Mouse (Mus musculus): ENCODE results near the gene Pole3.
"Not testable (repeated sequence)": the region's sequence is repeated elsewhere in the genome, so short reads cannot be mapped to it uniquely, and the experiment has no call there.

Gene Pole3

DNA sequence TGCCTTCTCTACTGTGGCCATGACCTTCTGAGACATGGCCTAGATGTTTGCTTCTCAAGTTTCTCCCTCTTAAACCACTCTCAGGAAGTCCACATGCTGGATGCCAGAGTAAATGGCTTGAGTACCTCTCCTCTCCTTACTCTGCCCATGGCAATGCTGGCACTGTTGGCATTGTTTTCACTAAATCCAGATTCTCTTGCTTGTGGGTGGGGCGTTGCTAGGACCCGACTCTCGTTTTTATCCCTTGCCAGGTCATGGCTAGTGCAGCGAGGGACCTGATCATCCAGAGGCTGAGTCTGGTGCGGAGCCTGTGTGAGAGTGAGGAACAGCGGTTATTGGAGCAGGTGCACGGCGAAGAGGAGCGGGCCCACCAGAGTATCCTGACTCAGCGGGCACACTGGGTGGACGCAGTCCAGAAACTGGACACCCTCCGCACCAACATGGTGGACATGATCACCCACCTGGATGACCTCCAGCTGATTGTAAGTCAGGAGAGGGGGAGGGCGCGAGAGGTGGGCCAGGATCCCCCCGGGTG is 38.6 kb downstream of the Pole3 start:
- DNase-seq: no peak

DNA sequence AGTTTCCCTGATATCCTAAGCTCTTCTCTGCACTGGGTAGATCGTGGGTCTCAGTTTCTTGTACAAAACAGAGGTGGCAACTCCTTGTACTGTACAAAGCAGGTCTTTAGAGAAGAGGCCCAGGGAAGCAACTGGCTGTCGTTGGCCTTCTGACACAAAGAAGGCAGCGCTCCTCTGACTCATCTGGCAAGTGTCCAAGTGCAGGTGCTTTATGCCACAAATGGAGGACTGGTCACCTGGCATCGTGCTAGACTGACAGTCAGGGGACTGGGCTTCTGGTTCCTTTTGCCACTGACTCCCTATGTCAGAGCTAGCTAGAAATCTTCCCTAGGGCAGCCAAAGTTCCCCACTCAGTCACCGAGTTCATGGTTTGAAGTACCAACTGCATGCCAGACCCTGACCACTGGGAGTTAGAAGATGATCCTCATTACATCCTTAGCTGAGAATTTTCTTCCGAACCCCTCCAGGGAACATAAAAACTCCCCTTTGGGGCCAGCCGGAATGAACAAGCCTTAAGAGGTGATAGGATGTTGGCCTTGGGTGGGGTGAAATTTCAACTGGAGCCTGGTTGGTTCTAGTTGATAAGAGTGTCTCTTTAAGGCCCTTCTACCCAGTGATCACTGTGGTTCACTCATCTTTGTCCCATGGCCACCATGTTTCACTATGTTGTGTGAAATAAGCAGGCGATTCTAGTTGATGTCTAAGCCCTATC is 39.3 kb downstream of the Pole3 start:
- no peak for DNase-seq

DNA sequence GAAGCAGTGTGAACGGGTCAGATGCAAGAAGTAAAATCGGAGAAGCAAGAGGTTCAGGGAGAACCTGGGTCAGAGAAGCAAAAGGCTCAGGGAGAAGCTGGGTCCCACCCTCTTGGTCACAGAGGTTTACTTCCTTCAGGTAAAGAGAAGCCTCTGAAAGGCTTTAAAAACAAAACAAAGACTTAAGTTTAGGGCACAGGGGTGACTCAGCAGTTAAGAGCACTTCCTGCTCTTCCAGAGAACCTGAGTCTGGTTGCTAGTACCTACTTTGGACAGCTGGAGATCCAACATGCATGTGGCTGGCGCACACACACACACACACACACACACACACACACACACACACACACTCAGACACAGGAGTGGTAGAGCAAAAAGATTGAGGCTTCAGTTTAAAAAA is 39.9 kb downstream of the Pole3 start:
- DNase-seq: peak; percentile 29

DNA sequence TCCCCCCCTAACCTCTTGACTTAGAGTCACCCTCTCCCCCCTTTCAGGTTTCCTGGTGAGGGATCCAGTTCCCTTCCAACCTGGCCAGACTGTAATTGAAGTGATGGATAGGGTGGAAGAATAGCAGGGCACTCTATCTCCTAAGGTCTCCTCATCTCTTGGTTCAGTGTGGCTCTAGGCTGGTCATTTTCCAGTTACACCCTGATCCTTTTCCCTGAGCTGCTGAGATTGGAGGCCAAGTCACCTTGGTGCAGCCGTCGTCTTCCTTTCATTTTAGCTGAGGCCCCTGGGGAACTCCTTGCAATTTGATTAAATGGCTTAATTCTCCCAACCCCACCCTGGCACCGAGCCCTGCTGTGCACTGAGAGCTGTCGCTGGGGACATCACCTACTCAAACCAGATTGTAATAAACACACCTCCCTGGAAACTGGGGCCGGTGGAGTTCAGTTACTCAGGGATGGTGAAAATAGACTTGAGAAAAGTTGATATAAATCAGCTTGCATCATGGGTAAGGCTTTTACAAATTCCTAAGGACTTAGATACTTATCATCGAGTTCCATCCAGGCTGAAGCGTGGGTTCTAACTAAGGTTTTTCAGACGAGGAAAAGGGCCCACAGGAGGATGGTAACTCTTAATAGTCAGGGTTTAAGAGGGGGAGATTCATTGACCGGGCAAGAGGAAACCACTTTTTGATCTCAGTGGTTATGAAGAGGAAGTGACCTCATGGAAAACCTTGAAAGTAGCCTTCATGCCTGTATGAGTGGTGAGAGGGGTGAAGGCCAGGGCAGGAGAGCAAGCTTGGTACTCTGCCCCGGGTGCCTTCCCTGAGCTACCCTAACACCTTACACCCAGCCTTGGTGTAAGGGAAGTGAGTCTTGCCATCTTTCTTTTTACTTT is 43.9 kb downstream of the Pole3 start:
- DNase-seq: no peak

DNA sequence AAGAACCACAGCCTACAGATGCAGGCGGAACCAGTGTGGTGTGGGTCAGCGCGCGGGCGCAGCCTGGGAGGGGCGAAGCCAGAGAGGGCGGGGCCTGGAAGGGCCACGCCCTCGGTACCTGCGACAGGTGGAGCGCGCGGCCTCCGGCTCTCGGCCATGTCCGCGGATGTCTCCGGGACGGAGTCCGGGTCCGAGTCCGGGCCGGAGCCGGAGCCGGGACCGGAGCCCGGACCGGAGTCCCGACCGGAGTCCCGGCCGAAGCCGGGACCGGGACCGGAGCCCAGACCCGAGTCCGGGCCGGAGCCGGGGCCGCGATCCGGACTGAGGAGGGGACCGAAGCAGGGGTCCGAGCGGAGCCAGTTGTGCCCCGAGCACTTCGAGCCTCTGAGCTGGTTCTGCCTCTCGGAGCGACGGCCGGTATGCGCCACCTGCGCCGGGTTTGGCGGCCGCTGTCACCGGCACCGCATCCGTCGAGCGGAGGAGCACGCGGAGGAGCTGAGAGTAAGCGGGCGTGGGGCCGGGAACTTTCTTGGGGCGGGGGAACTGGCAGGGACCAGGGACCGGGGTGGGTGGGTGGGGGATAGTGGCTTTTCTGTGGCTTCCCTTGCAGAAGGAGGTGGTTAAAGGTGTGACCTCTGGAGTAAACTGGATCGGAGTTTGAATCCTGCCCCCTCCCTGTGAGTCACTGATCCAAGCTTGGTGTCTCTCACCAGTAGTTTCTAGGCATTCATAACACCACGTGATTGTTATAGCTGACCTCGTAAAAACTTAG is 44.7 kb downstream of the Pole3 start, which contains the start of gene Bspry:
TSS of gene Bspry (plus strand) at position 117 of the 772 bp plus-strand sequence.
- DNase-seq: peak; percentile 74

DNA sequence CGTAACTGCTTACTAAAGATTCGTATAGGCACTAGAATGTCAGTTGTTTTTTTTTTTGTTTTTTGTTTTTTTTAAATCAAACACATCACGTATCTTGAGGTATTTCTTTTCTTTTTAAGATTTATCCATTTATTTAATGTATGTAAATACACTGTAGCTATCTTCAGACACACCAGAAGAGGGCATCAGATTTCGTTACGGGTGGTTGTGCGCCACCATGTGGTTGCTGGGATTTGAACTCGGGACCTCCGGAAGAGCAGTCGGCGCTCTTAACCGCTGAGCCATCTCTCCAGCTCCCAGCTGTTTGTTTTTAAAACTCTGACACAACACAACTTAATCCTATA is 45.3 kb downstream of the Pole3 start:
- DNase-seq: not testable (repeated sequence)

DNA sequence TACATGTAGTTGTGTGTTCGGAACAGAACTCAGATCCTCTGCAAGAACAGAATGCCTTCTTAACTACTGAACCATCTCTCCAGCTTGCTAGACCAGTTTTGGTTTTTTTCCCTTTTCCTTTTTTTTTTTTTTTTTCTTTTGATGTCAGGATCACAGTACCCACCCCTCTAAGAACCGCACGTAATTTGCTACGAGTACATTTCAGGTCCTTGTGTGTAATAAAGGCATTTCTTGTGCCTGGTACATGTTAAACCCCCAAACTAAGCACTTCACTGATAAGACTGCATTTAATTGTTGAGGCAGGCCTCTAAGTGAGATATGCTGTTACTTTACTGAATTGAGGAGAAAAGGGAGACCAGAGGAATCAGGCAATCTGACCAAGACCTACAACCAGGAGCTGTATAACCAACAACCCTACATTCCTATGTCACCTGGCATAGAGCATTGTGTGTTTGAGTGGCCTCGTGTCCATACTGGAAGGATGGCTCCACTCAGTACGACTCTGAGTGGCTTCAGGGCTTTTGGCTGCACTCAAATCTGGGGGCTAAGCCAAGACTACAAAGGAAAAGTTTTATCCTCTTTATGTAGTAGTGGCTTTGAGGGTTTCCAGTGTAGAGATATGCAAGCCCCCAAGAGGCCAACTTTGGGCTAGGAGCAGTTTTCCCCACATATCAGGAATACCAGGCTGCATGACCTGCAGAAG is 47.2 kb downstream of the Pole3 start:
- DNase-seq: no peak

DNA sequence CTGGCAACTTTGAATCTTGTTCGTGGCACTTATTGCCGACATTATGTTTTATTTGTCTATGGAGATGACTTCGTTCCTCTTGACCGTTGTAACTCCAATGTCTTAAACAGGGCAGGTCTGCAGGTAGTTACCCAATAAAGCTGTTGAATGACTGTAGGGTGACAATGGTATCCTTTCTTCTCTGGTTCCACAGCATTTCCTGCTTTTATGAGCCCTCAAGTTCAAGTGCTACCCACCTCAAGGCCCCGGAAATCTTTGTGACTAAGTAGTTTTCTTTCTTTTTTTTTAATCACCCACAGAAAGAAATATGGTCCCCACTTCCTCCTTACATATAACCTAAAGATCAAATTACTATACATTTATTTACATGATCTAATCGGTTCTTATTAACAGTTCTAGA is 49.1 kb downstream of the Pole3 start:
- DNase-seq: peak; percentile 49

DNA sequence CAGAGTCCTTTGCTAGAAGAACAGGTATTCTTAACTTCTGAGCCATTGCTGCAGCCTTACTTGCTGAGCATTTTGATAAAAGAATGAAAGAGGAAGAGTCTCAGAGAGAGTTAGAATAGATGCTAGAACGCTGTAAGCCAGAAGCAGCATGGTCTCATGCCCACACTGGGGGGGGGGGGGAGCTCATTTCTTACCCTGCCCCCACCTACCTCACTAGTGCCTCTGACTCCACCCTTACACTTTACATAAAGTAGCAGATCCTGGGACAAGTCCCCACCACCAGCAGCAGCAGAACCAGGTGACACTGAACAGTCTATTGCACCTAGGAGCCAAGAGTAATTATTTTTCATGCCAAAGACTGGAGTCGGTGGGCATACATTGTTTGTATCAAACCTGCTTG is 49.7 kb downstream of the Pole3 start:
- peak; percentile 57 for DNase-seq

Data from thymus, postnatal 14 days (tissue).